Mouse (Mus musculus): ENCODE measurements at regions not wholly inside any gene's neighbourhood (a gene's known extent, or its start where the extent isn't known, plus 50 kb on each side); places are given as distances from the start of the nearest gene placed in this dataset.

DNA sequence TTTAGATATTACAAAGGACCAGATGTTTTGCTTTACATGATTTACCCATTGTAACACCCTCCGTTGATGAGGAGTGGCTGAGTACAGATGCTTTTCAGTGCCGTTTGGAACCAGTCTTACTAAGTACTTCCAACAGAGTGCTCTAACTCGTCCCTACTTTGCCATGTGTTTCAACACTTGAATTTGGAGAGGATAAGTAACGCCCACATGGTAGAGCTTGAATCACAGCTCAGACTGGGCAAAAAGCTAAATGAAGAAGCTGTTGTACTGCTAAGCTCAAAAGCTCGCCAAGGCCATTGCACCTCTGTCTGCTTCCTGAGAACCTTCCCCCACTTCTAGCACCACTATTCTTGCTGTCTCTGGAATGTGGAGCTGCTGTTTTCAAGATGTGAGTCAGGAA lies 471.1 kb downstream of the Nfib start:
- 78% methylated on average over 5 of the region's 5 CpGs for WGBS
- Histone ChIP-seq H3K36me3 (no peaks in the 10 kb centered on the region), H3K9me3 (replicated peaks) (no peaks in the 10 kb centered on the region; the same call in 1 of the 2 replicates), H3K27ac (no peak overlapping the region), H3K27me3 (ENCODE audit: low read depth, poor library complexity, severe bottlenecking) (no peaks in the 10 kb centered on the region), H3K4me1 (no peaks in the 10 kb centered on the region), H3K4me3 (no peak overlapping the region)
- DNase-seq (ENCODE audit: low spot score) = no peak

DNA sequence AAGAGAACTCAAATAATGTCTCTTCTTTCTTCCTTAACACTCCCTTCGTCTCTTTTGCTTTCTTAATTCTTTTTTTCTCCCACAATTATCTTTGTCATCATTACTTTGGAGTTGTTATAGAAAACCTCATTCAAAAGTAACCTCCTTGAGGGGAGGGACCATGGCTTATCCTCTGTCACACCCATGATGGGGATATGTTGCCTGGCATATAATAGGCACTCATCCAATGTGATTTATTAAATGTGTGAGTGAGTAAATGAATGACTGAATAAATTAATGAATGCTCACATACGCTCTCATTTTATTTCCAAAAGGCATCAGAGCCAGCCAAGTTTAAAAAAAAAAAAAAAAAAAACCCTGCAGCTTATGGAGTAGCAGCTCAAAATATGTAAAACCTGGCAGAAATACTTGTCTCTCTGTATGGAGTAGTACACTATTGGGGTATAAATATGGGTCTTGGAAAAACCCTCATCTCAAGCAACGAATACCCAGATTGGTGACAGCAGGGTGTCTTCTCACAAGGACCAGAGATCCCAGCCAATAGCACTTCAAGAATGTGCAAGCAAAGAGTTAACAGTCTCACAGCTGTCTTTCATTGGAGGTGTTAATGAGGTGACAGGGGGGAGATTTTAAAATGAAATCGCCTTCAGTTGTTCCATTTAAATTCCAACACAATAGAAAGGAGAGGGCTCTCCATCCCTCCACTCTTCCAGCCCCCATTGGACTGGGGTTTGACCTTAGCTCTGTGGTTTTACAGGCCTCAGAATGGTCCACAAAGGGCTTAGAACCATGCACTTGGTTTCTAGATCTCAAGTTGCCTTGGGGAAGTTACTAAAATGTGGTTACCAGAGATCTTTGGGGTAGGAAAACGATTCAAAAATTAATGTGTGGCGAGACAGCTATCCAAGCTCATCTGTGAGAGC lies 479.1 kb downstream of the Nfib start:
- Histone ChIP-seq H3K27me3 (ENCODE audit: low read depth, poor library complexity, severe bottlenecking) (peaks cover 11% of the 10 kb centered on the region; the same call in 1 of the 2 replicates), H3K4me1 (peaks cover 19% of the 10 kb centered on the region), H3K36me3 (no peaks in the 10 kb centered on the region), H3K4me3 (no peak overlapping the region), H3K9me3 (replicated peaks) (no peaks in the 10 kb centered on the region), H3K27ac (0 out of 2 replicates have a peak overlapping the region, but pooled peaks have one; percentile 53)
- DNase-seq (ENCODE audit: low spot score) = no peak
- WGBS = 62% methylated on average over 6 of the region's 6 CpGs

DNA sequence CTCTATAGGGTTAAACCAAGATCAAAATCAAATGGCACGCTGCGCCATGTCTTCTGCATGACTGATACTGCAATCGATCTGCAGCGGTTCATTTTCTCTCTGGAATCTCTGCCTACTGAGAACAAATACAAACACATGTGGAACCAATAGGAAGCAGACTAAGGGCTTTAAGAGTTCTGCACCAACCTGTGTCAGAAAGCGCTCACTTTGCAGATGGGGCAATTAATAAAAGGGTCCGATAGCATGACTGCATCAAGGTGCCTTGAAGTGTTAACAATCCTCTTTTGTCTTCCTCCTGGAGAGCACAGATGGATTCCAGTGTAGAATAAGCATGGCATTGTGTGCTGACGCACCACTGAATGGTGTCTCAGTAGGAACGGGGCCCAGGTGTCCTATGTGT lies 484.8 kb downstream of the Nfib start:
- Histone ChIP-seq H3K9me3 (replicated peaks) (no peaks in the 10 kb centered on the region), H3K36me3 (no peaks in the 10 kb centered on the region), H3K27ac (peak overlapping the region; percentile 7; the same call in 1 of the 2 replicates), H3K4me3 (no peak overlapping the region), H3K4me1 (peaks cover 21% of the 10 kb centered on the region), H3K27me3 (ENCODE audit: low read depth, poor library complexity, severe bottlenecking) (peaks cover 9% of the 10 kb centered on the region; the same call in 1 of the 2 replicates)
- DNase-seq (ENCODE audit: low spot score) = no peak
- WGBS = 45% methylated on average over 8 of the region's 8 CpGs

DNA sequence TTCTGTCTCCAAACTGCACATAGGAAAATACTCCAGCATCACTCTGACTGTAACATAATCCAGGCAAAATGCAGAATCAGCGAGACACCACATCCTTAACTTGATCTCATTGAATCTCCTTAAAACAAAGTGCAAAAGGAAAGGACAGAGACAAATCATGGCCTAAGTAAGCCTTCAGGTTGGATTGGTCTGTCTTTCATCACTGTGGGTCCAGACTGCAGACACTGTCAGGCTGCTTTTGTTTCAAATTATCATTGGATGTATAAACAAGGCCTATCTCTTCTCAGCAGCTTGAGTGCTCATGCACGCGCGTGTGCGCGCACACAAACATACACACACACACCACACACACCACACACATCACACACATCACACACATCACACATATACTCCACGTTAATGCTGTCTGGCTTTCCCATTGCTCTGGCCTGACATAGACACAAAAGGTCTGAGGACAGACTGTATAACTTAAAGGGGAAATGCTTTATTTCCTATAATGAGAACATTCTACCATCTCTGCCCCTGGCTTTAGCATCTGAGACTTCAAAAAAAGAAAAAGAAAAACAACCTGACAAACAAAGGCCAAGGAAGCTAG lies 485.3 kb downstream of the Nfib start:
- H3K9me3 ChIP-seq (replicated peaks) = no peaks in the 10 kb centered on the region
- peak overlapping the region; percentile 7 for H3K27ac ChIP-seq
- DNase-seq (ENCODE audit: low spot score) = no peak
- H3K27me3 ChIP-seq (ENCODE audit: low read depth, poor library complexity, severe bottlenecking) = peaks cover 4% of the 10 kb centered on the region; the same call in 1 of the 2 replicates
- H3K36me3 ChIP-seq = no peaks in the 10 kb centered on the region
- no peak overlapping the region for H3K4me3 ChIP-seq
- H3K4me1 ChIP-seq = peaks cover 21% of the 10 kb centered on the region
- 76% methylated on average over 7 of the region's 7 CpGs for WGBS

DNA sequence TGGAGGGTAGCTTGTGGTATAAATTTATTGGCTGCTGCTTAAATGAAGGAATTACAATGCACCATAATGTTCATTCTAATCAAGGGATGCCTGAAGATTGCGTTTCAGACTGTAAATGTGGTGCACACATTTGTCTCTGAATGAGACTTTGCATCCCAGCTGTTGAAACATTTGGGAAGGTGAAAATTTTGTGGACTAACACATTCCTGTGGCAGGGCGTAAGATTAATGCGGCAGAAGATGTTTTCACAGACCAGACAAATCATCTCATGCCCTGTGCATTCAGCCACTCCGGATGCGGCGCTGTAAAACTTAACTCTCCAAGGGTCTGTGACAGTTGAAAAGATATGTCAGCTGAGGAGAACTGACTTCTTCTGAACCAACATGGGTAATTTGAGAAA lies 486.9 kb downstream of the Nfib start:
- Histone ChIP-seq H3K4me1 (peaks cover 21% of the 10 kb centered on the region), H3K36me3 (no peaks in the 10 kb centered on the region), H3K27ac (no peak overlapping the region), H3K4me3 (no peak overlapping the region), H3K27me3 (ENCODE audit: low read depth, poor library complexity, severe bottlenecking) (no peaks in the 10 kb centered on the region), H3K9me3 (replicated peaks) (no peaks in the 10 kb centered on the region)
- WGBS = 89% methylated on average over 6 of the region's 6 CpGs
- no peak for DNase-seq (ENCODE audit: low spot score)

DNA sequence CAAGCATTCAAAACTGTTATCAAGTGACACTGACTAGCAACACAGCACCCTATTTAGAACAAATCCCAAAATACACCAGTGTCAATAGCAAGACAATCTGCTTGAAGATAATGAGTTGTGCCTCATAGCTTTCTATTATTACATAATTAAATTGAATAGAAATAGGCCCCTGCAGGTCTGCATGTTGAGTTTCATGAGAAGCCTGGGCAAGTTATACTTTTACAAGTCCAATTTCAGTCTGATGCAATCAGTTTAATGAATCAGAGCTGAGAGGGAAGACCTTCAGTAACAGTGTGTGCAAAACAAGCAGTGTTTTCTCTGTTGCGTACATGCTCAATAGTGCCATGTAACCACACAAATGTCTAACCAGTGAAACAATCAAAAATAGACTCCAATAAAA lies 498.5 kb downstream of the Nfib start:
- no peak overlapping the region for H3K27ac ChIP-seq
- no peak overlapping the region for H3K4me3 ChIP-seq
- H3K9me3 ChIP-seq (replicated peaks) = no peaks in the 10 kb centered on the region
- no peaks in the 10 kb centered on the region for H3K36me3 ChIP-seq
- no peaks in the 10 kb centered on the region for H3K4me1 ChIP-seq
- no peak for DNase-seq (ENCODE audit: low spot score)
- no peaks in the 10 kb centered on the region for H3K27me3 ChIP-seq (ENCODE audit: low read depth, poor library complexity, severe bottlenecking)
- 98% methylated on average over 1 of the region's 1 CpGs for WGBS

DNA sequence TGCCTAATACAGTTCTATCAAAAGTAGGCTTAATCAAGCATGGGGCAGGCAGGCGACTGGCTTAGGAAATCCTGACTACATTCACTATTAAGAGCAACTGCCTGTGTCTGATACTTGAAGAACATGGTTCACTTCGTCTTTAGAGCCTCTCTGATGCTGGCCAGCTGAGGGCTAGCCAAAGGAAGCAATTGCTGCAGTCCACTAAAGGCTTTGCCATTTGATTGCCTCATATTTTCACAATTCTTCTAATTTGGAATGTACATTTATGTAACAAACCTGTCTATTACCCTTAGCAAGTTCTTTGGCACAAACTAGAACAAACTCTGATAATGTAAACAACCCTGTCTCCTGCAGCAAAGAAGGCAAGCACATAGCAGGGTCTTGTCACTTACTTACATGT lies 505.2 kb downstream of the Nfib start:
- Histone ChIP-seq H3K36me3 (no peaks in the 10 kb centered on the region), H3K4me1 (peaks cover 24% of the 10 kb centered on the region), H3K4me3 (no peak overlapping the region), H3K27me3 (ENCODE audit: low read depth, poor library complexity, severe bottlenecking) (no peaks in the 10 kb centered on the region), H3K9me3 (replicated peaks) (no peaks in the 10 kb centered on the region), H3K27ac (no peak overlapping the region)
- WGBS = 85% methylated on average over 2 of the region's 2 CpGs
- no peak for DNase-seq (ENCODE audit: low spot score)

DNA sequence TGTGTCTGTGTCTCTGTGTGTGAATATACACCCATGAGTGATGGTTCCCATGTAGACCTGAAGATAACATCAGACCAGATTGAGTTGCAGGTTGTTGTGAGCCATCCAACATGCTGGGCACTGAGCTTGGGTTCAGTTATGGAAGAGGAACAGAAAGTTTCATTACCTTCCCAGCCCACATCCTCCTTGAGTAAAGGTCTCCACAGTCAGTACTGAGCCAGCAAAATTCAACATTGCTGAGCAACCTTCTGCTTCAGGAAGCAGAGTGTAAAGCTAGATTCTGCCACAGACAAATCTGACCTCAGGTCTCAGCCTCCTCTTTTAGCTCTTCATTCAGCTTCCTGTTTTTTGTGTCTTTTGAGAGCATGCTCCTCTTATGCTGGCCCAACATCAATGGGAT lies 506.4 kb downstream of the Nfib start:
- Histone ChIP-seq H3K9me3 (replicated peaks) (no peaks in the 10 kb centered on the region), H3K4me3 (no peak overlapping the region), H3K4me1 (peaks cover 26% of the 10 kb centered on the region), H3K27ac (no peak overlapping the region), H3K27me3 (ENCODE audit: low read depth, poor library complexity, severe bottlenecking) (no peaks in the 10 kb centered on the region), H3K36me3 (no peaks in the 10 kb centered on the region)
- DNase-seq (ENCODE audit: low spot score) = no peak

DNA sequence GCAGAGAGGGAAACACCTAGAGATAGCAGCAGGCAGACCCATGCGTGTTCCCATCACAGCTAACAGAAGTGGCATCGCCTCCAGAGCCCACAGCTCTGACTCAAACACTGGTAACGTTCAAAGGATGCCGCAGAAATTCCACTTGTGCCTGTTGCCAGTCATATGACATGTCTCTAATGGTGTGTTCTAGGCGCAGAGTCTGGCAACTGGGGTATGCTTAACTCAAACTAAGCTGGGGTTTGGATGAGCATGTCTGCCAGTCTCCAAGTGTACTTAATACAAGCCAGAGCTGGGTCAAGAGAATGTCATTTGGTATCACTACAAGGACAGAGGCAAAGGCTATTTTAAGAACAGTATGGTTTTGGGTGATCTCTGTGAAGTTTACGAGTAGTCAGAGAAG lies 507.9 kb downstream of the Nfib start:
- DNase-seq (ENCODE audit: low spot score) = no peak
- WGBS = 75% methylated on average over 6 of the region's 6 CpGs
- Histone ChIP-seq H3K4me3 (no peak overlapping the region), H3K36me3 (no peaks in the 10 kb centered on the region), H3K27me3 (ENCODE audit: low read depth, poor library complexity, severe bottlenecking) (no peaks in the 10 kb centered on the region), H3K4me1 (peaks cover 31% of the 10 kb centered on the region), H3K9me3 (replicated peaks) (no peaks in the 10 kb centered on the region), H3K27ac (no peak overlapping the region)

DNA sequence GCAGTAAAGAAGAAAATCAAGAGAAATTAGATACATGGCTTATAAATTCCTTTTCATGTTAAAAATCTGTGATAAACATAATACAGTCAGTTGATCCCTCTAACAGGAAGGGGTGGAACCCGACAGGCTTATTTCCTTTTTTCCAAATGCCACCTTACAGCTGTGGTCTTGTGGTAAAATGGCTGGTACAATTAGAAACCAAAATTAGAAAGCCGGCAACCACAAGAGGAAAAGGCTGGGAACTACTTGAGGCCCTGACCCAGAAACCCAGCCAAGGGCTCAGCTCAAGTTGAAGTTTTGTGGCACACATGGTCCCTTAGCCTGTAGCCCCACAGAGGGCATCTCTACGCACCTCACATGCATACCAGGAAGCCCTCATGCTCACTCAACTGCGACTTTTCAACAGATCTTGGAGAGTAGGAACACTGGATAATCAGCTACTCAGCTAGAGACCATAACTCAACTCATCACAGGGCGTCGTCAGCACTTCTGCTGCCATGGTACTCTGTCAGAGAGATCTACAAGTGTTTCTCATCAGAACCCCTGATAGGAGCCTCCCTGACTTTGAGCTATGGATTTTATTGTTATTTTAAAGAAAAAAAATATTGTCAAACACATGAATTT lies 509.4 kb downstream of the Nfib start:
- peaks cover 31% of the 10 kb centered on the region for H3K4me1 ChIP-seq
- 60% methylated on average over 6 of the region's 6 CpGs for WGBS
- no peaks in the 10 kb centered on the region for H3K27me3 ChIP-seq (ENCODE audit: low read depth, poor library complexity, severe bottlenecking)
- H3K36me3 ChIP-seq = no peaks in the 10 kb centered on the region
- DNase-seq (ENCODE audit: low spot score) = peak; percentile 44
- no peak overlapping the region for H3K4me3 ChIP-seq
- H3K27ac ChIP-seq = no peak overlapping the region
- no peaks in the 10 kb centered on the region for H3K9me3 ChIP-seq (replicated peaks)

DNA sequence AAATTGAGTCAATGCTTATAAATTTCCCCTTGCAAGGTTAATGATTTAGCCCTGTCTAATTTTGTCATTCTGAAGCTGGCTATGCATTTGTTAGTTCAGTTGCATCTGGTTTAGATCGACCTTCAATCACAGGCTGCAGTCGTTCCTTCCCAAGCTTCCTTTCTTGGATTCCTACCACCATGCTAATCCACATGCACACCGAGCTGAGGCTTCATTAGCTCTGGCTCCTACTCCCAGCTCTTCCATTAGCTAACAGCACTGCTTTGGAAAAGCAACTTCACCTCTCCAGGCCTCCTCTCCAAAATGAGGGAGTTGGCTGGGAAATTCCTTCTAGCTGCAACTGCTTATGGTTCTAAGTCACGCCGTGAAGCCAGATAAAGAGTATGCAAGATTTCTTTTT lies 511.6 kb downstream of the Nfib start:
- Histone ChIP-seq H3K27ac (no peak overlapping the region), H3K4me3 (no peak overlapping the region), H3K4me1 (peaks cover 31% of the 10 kb centered on the region), H3K9me3 (replicated peaks) (no peaks in the 10 kb centered on the region), H3K36me3 (no peaks in the 10 kb centered on the region), H3K27me3 (ENCODE audit: low read depth, poor library complexity, severe bottlenecking) (no peaks in the 10 kb centered on the region)
- DNase-seq (ENCODE audit: low spot score) = no peak
- WGBS = 68% methylated on average over 5 of the region's 5 CpGs

DNA sequence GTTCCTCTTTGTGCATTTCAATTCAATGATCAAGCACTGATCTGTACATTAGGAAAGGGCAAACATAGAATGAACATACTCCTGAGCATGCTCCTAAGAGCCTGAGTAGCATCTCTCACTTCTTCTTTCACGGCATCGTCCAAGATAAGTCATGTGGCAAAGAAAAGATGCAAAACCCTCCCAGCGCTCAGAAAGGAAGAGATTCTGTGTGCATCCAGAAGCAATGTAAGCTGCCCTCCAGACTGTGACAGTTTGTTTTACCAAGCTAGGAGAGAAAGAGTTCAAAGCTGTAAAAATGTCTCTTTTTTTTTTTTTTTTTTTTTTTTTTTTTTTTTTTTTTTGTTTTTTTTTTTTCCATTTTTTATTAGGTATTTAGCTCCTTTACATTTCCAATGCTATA lies 518.7 kb downstream of the Nfib start:
- Histone ChIP-seq H3K36me3 (no peaks in the 10 kb centered on the region), H3K27ac (no peak overlapping the region), H3K9me3 (replicated peaks) (no peaks in the 10 kb centered on the region), H3K4me3 (no peak overlapping the region), H3K27me3 (ENCODE audit: low read depth, poor library complexity, severe bottlenecking) (no peaks in the 10 kb centered on the region), H3K4me1 (no peaks in the 10 kb centered on the region)
- 95% methylated on average over 3 of the region's 3 CpGs for WGBS
- no peak for DNase-seq (ENCODE audit: low spot score)

DNA sequence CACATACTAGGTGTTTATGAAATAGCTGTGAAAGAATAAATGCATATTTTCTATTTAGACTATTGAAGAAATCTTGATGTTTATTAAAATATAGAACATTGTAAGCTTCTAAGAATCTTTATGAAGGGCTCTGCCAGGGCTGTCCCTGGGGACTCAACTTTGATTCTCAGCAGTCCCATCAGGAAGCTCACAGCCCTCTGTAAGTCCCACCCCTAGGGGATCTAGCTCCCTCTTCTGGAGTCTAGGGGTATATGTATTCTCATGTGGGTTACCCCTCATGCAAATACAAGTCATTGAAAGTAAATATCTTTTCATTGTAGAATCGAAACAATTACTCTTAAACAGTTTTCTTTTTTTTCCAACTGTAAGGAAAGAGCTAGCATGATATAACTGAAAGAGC lies 521.6 kb downstream of the Nfib start:
- H3K36me3 ChIP-seq = no peaks in the 10 kb centered on the region

More for the DNA sequence above, 521.6 kb downstream of the Nfib start:
- Histone ChIP-seq H3K4me3 (no peak overlapping the region), H3K27ac (no peak overlapping the region), H3K27me3 (ENCODE audit: low read depth, poor library complexity, severe bottlenecking) (no peaks in the 10 kb centered on the region), H3K4me1 (no peaks in the 10 kb centered on the region), H3K9me3 (replicated peaks) (no peaks in the 10 kb centered on the region)
- no peak for DNase-seq (ENCODE audit: low spot score)
- WGBS = 89% methylated on average over 1 of the region's 1 CpGs
